Mouse (Mus musculus): ENCODE data around the gene Cdca3. TPM values are rescaled to one million over a fixed set of nuclear protein-coding genes. Genes with fewer than 3 reads are reported as not detected.

The Cdca3 gene
- 34.2 and 38.5 TPM in 2 replicates for polyA plus RNA-seq (2015; fragmentation: Nextera tagmentation; extraction: Ambion mirVana)

DNA sequence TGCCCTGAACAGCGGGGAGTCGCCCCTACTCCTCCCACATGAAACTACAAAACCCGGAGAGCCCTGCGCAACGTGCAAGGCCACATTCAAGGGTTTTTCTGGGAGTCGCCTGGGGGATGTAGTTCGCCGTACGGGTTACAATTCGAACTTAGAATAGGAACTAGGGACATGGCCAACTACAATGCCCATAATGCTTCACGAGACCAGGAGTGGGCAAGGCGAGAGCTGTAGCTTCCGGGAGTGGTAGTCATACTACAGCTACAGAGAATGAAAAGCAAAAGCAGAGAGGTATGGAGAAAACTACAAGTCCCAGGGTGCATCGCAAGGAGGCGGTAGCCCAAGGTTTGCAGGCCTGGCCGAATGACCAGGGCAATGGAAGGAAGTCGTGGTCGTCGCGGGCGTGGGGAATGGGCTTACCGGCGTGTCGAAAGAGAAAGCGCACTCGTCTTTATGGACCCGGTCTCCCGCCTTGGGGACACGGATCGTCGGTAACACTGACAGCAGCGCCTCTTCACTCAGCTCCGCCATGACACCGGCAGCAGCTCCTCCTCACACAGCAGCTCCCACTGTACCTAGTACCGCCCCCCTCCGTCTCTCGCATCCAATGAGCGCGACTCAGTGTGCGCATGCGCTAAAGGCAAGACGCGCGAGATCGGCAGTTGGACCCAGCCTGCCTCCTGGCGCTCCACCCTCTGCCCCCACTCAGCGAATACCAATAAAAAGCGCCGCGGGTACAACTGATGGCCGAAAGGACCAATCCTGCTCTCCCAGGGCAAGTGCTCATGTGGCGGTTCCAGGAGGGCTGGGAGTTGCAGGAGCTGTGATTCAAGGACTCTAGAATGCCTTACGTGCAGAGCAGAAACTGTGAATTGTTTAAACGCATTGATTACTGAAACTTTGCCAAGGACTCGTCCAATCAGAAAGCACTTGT, at the start of gene Cdca3, which contains the start of gene Usp5:
Gene Cdca3 (plus strand): TSS at position 680 of the 931 bp plus-strand sequence.
Gene Usp5 (minus strand): TSS at position 617 of the 931 bp plus-strand sequence.
- peak; percentile 96 for ATAC-seq
- Histone ChIP-seq H3K27ac (ENCODE audit: low read depth, low read length) (peak within 1 kb of the TSS; percentile 93), H3K4me1 (ENCODE audit: control insufficient read depth, insufficient read depth, low read depth, low read length) (peaks cover 14% of the 10 kb centered on the region), H3K4me2 (ENCODE audit: low read length) (peak within 1 kb of the TSS; percentile 69), H3K9me3 (ENCODE audit: control insufficient read depth, low read length) (no peaks in the 10 kb centered on the region), H3K4me3 (ENCODE audit: low read length) (peak within 1 kb of the TSS; percentile 74), H3K27me3 (replicated peaks; ENCODE audit: control insufficient read depth, insufficient read depth, low read length) (no peaks in the 10 kb centered on the region), H3K9ac (ENCODE audit: low read depth, low read length) (peak within 1 kb of the TSS; percentile 79), H3K36me3 (ENCODE audit: control insufficient read depth, insufficient read depth, low read length) (peaks cover 13% of the 10 kb centered on the region)
- under 1% methylated on average over 55 of the region's 55 CpGs for WGBS

GRCm38 (mm10) chr6:124779984-124780416, 49.3 kb upstream of the Cdca3 start:
- peak overlapping the region; percentile 39; the same call in 1 of the 2 replicates for H3K9ac ChIP-seq (ENCODE audit: low read depth, low read length)
- H3K36me3 ChIP-seq (ENCODE audit: control insufficient read depth, insufficient read depth, low read length) = no peaks in the 10 kb centered on the region
- peak overlapping the region; percentile 62 for H3K4me2 ChIP-seq (ENCODE audit: low read length)
- no peaks in the 10 kb centered on the region for H3K27me3 ChIP-seq (replicated peaks; ENCODE audit: control insufficient read depth, insufficient read depth, low read length)
- peak; percentile 60; the same call in 1 of the 2 replicates for ATAC-seq
- H3K9me3 ChIP-seq (ENCODE audit: control insufficient read depth, low read length) = no peaks in the 10 kb centered on the region
- H3K4me1 ChIP-seq (ENCODE audit: control insufficient read depth, insufficient read depth, low read depth, low read length) = peaks cover 8% of the 10 kb centered on the region
- H3K27ac ChIP-seq (ENCODE audit: low read depth, low read length) = no peak overlapping the region
- 4% methylated on average over 10 of the region's 10 CpGs for WGBS
- H3K4me3 ChIP-seq (ENCODE audit: low read length) = peak overlapping the region; percentile 40

- H3K36me3 ChIP-seq (ENCODE audit: control insufficient read depth, insufficient read depth, low read length) = no peaks in the 10 kb centered on the region
- H3K27ac ChIP-seq (ENCODE audit: low read depth, low read length) = no peak overlapping the region
- no peaks in the 10 kb centered on the region for H3K27me3 ChIP-seq (replicated peaks; ENCODE audit: control insufficient read depth, insufficient read depth, low read length)
- peaks cover 8% of the 10 kb centered on the region for H3K4me1 ChIP-seq (ENCODE audit: control insufficient read depth, insufficient read depth, low read depth, low read length)
- ATAC-seq = no peak
- no peak overlapping the region for H3K9ac ChIP-seq (ENCODE audit: low read depth, low read length)
- 87% methylated on average over 7 of the region's 7 CpGs for WGBS
- H3K4me2 ChIP-seq (ENCODE audit: low read length) = no peak overlapping the region
- H3K9me3 ChIP-seq (ENCODE audit: control insufficient read depth, low read length) = no peaks in the 10 kb centered on the region
- H3K4me3 ChIP-seq (ENCODE audit: low read length) = no peak overlapping the region
These were observed 48.4 kb upstream of the Cdca3 start for GRCm38 (mm10) chr6:124780917-124781316.

DNA sequence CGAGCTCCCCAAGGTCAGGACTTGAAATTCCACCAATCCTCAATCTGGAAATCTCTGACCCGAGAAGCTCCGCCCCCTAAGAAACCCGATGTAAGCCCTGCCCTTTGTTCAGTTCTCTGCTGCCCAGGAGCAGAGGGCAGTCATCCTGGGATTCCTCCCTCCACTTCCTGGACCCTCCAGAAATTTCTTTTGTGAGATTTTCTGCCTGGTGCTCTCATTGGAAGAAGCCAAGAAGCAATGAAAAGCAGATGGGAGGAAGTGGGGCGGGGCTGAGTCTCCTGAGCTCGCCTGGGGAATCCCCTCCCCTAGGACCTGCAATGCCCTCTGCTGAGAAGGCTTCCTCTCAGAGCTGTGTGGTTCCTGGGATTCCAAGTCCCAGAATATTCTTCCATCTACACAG, 46.9 kb upstream of the Cdca3 start:
- no peak for ATAC-seq
- H3K27ac ChIP-seq (ENCODE audit: low read depth, low read length) = no peak overlapping the region
- H3K27me3 ChIP-seq (replicated peaks; ENCODE audit: control insufficient read depth, insufficient read depth, low read length) = no peaks in the 10 kb centered on the region
- H3K9me3 ChIP-seq (ENCODE audit: control insufficient read depth, low read length) = no peaks in the 10 kb centered on the region
- peaks cover 8% of the 10 kb centered on the region for H3K4me1 ChIP-seq (ENCODE audit: control insufficient read depth, insufficient read depth, low read depth, low read length)
- no peak overlapping the region for H3K4me3 ChIP-seq (ENCODE audit: low read length)
- no peaks in the 10 kb centered on the region for H3K36me3 ChIP-seq (ENCODE audit: control insufficient read depth, insufficient read depth, low read length)
- WGBS = 15% methylated on average over 6 of the region's 6 CpGs
- H3K4me2 ChIP-seq (ENCODE audit: low read length) = no peak overlapping the region
- H3K9ac ChIP-seq (ENCODE audit: low read depth, low read length) = no peak overlapping the region

DNA sequence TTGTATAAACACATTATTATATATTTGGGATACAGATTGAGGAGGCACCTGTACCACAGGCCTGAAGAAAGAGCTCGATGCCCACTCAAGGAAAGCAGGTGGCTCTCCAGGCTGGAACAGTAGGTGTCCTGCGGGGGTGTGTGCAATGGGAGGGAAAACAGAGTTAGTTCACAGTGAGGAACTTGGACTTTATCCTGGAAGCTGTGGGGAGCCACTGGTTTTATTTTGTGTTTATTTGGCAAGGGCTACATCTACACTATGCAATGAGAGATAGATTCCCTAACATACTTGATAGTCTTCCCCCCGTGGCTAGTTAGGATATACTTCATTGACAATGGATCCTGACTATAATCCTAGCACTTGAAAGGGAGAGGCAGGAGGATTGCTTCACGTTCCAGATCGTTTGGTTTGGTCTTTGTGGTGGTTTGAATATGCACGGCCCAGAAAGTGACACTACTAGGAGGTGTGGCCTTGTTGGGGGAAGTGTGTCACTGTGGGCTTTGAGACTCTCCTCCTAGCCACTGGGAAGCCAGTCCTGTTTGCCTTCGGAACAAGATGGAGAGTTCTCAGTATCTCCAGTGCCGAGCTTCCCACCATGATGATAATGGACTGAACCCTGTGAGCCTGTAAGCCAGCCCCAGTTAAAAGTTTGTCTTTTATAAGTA, 42.5 kb upstream of the Cdca3 start:
- no peak for ATAC-seq
- 46% methylated on average over 8 of the region's 8 CpGs for WGBS
- Histone ChIP-seq H3K36me3 (ENCODE audit: control insufficient read depth, insufficient read depth, low read length) (no peaks in the 10 kb centered on the region), H3K9me3 (ENCODE audit: control insufficient read depth, low read length) (no peaks in the 10 kb centered on the region), H3K9ac (ENCODE audit: low read depth, low read length) (no peak overlapping the region), H3K4me3 (ENCODE audit: low read length) (no peak overlapping the region), H3K4me2 (ENCODE audit: low read length) (no peak overlapping the region), H3K27ac (ENCODE audit: low read depth, low read length) (no peak overlapping the region), H3K27me3 (replicated peaks; ENCODE audit: control insufficient read depth, insufficient read depth, low read length) (no peaks in the 10 kb centered on the region), H3K4me1 (ENCODE audit: control insufficient read depth, insufficient read depth, low read depth, low read length) (no peaks in the 10 kb centered on the region; the same call in 1 of the 2 replicates)

GRCm38 (mm10) chr6:124787722-124788121, 41.6 kb upstream of the Cdca3 start:
- ATAC-seq = no peak
- WGBS = 79% methylated on average over 10 of the region's 10 CpGs
- no peak overlapping the region for H3K9ac ChIP-seq (ENCODE audit: low read depth, low read length)

GRCm38 (mm10) chr6:124789519-124789918, 39.8 kb upstream of the Cdca3 start:
- H3K9me3 ChIP-seq (ENCODE audit: control insufficient read depth, low read length) = no peaks in the 10 kb centered on the region
- H3K27ac ChIP-seq (ENCODE audit: low read depth, low read length) = no peak overlapping the region
- H3K27me3 ChIP-seq (replicated peaks; ENCODE audit: control insufficient read depth, insufficient read depth, low read length) = no peaks in the 10 kb centered on the region
- no peaks in the 10 kb centered on the region; the same call in 1 of the 2 replicates for H3K4me1 ChIP-seq (ENCODE audit: control insufficient read depth, insufficient read depth, low read depth, low read length)
- 81% methylated on average over 4 of the region's 4 CpGs for WGBS
- H3K4me3 ChIP-seq (ENCODE audit: low read length) = no peak overlapping the region
- H3K36me3 ChIP-seq (ENCODE audit: control insufficient read depth, insufficient read depth, low read length) = no peaks in the 10 kb centered on the region
- ATAC-seq = no peak
- H3K9ac ChIP-seq (ENCODE audit: low read depth, low read length) = no peak overlapping the region
- no peak overlapping the region for H3K4me2 ChIP-seq (ENCODE audit: low read length)

More at GRCm38 (mm10) chr6:124787722-124788121, 41.6 kb upstream of the Cdca3 start:
- Histone ChIP-seq H3K27me3 (replicated peaks; ENCODE audit: control insufficient read depth, insufficient read depth, low read length) (no peaks in the 10 kb centered on the region), H3K9me3 (ENCODE audit: control insufficient read depth, low read length) (no peaks in the 10 kb centered on the region), H3K4me3 (ENCODE audit: low read length) (no peak overlapping the region), H3K4me2 (ENCODE audit: low read length) (no peak overlapping the region), H3K27ac (ENCODE audit: low read depth, low read length) (no peak overlapping the region), H3K4me1 (ENCODE audit: control insufficient read depth, insufficient read depth, low read depth, low read length) (no peaks in the 10 kb centered on the region; the same call in 1 of the 2 replicates), H3K36me3 (ENCODE audit: control insufficient read depth, insufficient read depth, low read length) (no peaks in the 10 kb centered on the region)

GRCm38 (mm10) chr6:124790121-124790520, 39.2 kb upstream of the Cdca3 start:
- no peaks in the 10 kb centered on the region; the same call in 1 of the 2 replicates for H3K4me1 ChIP-seq (ENCODE audit: control insufficient read depth, insufficient read depth, low read depth, low read length)
- no peaks in the 10 kb centered on the region for H3K27me3 ChIP-seq (replicated peaks; ENCODE audit: control insufficient read depth, insufficient read depth, low read length)
- no peak overlapping the region for H3K27ac ChIP-seq (ENCODE audit: low read depth, low read length)
- H3K9me3 ChIP-seq (ENCODE audit: control insufficient read depth, low read length) = no peaks in the 10 kb centered on the region
- no peaks in the 10 kb centered on the region for H3K36me3 ChIP-seq (ENCODE audit: control insufficient read depth, insufficient read depth, low read length)
- H3K9ac ChIP-seq (ENCODE audit: low read depth, low read length) = no peak overlapping the region
- no peak overlapping the region for H3K4me3 ChIP-seq (ENCODE audit: low read length)
- WGBS = 72% methylated on average over 4 of the region's 4 CpGs
- H3K4me2 ChIP-seq (ENCODE audit: low read length) = no peak overlapping the region
- ATAC-seq = no peak

- Histone ChIP-seq H3K27me3 (replicated peaks; ENCODE audit: control insufficient read depth, insufficient read depth, low read length) (no peaks in the 10 kb centered on the region), H3K9me3 (ENCODE audit: control insufficient read depth, low read length) (no peaks in the 10 kb centered on the region), H3K4me1 (ENCODE audit: control insufficient read depth, insufficient read depth, low read depth, low read length) (no peaks in the 10 kb centered on the region; the same call in 1 of the 2 replicates), H3K36me3 (ENCODE audit: control insufficient read depth, insufficient read depth, low read length) (no peaks in the 10 kb centered on the region), H3K4me2 (ENCODE audit: low read length) (no peak overlapping the region), H3K9ac (ENCODE audit: low read depth, low read length) (no peak overlapping the region), H3K4me3 (ENCODE audit: low read length) (no peak overlapping the region), H3K27ac (ENCODE audit: low read depth, low read length) (no peak overlapping the region)
- ATAC-seq = no peak
- WGBS = 88% methylated on average over 3 of the region's 3 CpGs
These were observed 37.4 kb upstream of the Cdca3 start for GRCm38 (mm10) chr6:124791911-124792310.
